Mouse (Mus musculus): ENCODE measurements at regions not wholly inside any gene's neighbourhood (a gene's known extent, or its start where the extent isn't known, plus 50 kb on each side); places are given as distances from the start of the nearest gene placed in this dataset.

- TF ChIP-seq TAL1 (IDR thresholded peaks at IDR 0.05; ENCODE audit: low read length) (no peak), GATA1 (IDR thresholded peaks at IDR 0.05; ENCODE audit: low read length) (no peak)
Observed at GRCm38 (mm10) chr8:126833471-126834453, 111.9 kb downstream of the Tomm20 start.
